ENCODE assay signal across 18 mouse cellular contexts in genomic region chr6:135912114-135912513, GRCm38 (mm10).
"Had no signal": no experiment of that assay in that cellular context is flagged by ENCODE, and none has a peak within 500 bp of the region (broad histone marks: within the 10 kb centered on the region; RNA-seq: fewer than 3 reads in every experiment).

No protein-coding gene starts in this region.

- H3K4me3 ChIP-seq: left cerebral cortex, adult 2 months; limb, embryonic 12.5 days; liver, embryonic 13.5 days; lung, embryonic 15.5 days; megakaryocyte, embryonic 14.5 days; midbrain, embryonic 12.5 days; neural tube, embryonic 12.5 days had no signal

- H3K27me3 ChIP-seq: liver, embryonic 13.5 days; megakaryocyte, embryonic 14.5 days; midbrain, embryonic 12.5 days; neural tube, embryonic 12.5 days had no signal

- DNase-seq: kidney, postnatal 10 days; kidney, postnatal 4 days; liver; liver, embryonic 13.5 days; liver, postnatal 0 days; lung, postnatal 14 days; retina, postnatal 1 day; right cerebral cortex, postnatal 4 days; spleen, adult 18-20 months; thymus, adult 18-20 months; thymus, postnatal 14 days had no signal

- H3K4me1 ChIP-seq: limb, embryonic 12.5 days; liver, embryonic 13.5 days; lung, embryonic 15.5 days; megakaryocyte, embryonic 14.5 days; neural tube, embryonic 12.5 days had no signal

- H3K27ac ChIP-seq: left cerebral cortex, adult 2 months; limb, embryonic 12.5 days; liver, embryonic 13.5 days; lung, embryonic 15.5 days; macrophage; midbrain, embryonic 12.5 days; neural tube, embryonic 12.5 days had no signal

- H3K9me3 ChIP-seq: liver, embryonic 13.5 days; lung, embryonic 15.5 days; midbrain, embryonic 12.5 days; neural tube, embryonic 12.5 days had no signal

- H3K9ac ChIP-seq: limb, embryonic 12.5 days; liver, embryonic 13.5 days; liver, postnatal 0 days; lung, embryonic 15.5 days; midbrain, embryonic 12.5 days; neural tube, embryonic 12.5 days had no signal

- H3K36me3 ChIP-seq: limb, embryonic 12.5 days; liver, embryonic 13.5 days; lung, embryonic 15.5 days; midbrain, embryonic 12.5 days; neural tube, embryonic 12.5 days had no signal

- H3K4me2 ChIP-seq: limb, embryonic 12.5 days; liver, embryonic 13.5 days; lung, embryonic 15.5 days; midbrain, embryonic 12.5 days; neural tube, embryonic 12.5 days had no signal

- ATAC-seq: liver, postnatal 0 days had no signal
